Mouse (Mus musculus): ENCODE data around the gene Fancd2. TPM values are rescaled to one million over a fixed set of nuclear protein-coding genes. Genes with fewer than 3 reads are reported as not detected.

Gene Fancd2
- polyA plus RNA-seq, 1 experiment from 2014 or later = 11.2 TPM

DNA sequence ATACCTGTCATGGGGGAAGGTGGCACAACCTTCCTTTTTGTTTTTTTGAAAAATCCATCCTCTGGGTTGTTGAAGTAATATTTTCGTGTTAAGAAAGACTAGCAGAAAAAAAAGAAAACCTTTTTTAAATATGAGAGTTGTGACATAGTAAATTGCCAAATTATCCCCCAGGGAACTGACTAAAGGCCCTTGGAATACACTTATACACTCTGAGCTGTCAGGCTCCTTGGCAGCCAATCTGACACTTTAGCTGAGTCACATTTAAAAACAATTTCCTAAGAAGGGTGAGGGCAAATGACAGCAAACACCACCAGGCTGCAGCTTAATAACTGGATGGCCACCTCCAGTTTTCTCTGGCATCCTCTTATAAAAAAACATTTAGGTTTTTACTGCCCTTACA lies 9.2 kb upstream of the Fancd2 start:
- no peak for DNase-seq (ENCODE audit: low spot score)

- DNase-seq (ENCODE audit: low spot score) = no peak
Measured at GRCm38 (mm10) chr6:113523420-113523819, 8.1 kb upstream of the Fancd2 start.

GRCm38 (mm10) chr6:113531840-113532404 lies 440 bp downstream of the Fancd2 start:
- DNase-seq (ENCODE audit: low spot score) = no peak

DNA sequence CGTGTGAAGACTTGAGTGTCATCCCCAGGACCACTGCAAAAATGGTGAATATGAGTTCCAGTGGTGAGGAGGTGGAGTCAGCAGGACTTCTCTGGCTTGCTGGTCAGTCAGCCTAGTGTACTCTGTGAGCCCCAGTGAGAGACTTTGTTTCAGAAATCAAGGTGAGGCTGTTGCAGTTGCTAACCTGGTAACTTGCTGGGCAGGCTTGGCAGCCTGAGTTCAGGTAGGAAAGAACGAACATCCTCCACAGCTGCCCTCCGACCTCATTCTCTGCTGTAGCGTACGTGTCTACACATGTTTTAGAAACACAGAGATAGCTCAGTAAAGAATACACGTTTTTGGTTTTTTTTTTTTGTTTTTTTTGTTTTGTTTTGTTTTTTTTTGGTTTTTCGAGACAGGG lies 3.4 kb downstream of the Fancd2 start:
- DNase-seq (ENCODE audit: low spot score) = no peak

- no peak for DNase-seq (ENCODE audit: low spot score)
Measured at GRCm38 (mm10) chr6:113541610-113542009, 10.1 kb downstream of the Fancd2 start.

DNA sequence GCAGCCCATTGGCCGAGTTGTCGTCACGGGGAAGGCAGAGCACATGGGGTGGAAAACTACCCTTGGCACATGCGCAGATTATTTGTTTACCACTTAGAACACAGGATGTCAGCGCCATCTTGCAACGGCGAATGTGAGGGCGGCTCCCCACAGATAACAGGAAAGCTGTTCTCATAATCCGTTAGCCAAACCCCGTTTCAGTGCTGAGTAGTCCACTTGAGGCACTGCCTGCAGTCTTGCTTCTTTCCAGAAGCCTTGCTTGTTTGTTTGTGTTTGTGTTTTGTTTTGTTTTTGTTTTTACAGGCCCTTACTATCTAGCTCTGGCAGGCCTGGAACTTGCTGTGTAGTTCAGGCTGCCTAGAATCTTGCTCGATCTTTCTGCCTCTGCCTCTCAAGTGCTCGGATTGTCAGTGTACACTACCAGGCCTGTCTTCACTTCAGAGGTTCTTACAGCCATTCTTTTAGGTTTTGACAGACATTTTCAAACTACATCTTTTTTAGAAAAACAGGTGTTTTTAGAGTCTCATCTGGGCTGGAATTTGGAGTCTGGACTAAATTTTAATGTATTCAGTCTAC lies 12.5 kb downstream of the Fancd2 start:
- no peak for DNase-seq (ENCODE audit: low spot score)

DNA sequence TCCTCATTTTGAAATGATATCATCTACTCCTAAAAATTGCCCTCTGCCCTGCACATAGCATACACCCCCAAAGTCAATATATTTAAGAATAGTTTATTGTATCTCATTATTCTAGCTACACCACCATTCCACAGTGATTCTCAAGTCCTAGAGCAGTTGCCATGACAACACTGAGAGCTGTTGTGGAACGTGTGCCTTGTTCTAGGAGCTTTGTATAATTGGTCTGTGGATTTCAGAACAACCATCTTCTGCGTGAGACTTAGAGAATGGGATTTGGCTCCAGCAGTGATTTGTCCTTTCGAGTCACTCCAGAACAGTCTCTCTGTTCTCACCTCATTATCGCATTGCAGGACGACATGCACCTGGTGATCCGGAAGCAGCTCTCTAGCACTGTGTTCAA lies 28.3 kb downstream of the Fancd2 start:
- DNase-seq (ENCODE audit: low spot score) = no peak

- DNase-seq (ENCODE audit: low spot score) = no peak
Measured at GRCm38 (mm10) chr6:113564557-113564956, 33.1 kb downstream of the Fancd2 start.

GRCm38 (mm10) chr6:113576044-113576443 lies 44.6 kb downstream of the Fancd2 start:
- no peak for DNase-seq (ENCODE audit: low spot score)

DNA sequence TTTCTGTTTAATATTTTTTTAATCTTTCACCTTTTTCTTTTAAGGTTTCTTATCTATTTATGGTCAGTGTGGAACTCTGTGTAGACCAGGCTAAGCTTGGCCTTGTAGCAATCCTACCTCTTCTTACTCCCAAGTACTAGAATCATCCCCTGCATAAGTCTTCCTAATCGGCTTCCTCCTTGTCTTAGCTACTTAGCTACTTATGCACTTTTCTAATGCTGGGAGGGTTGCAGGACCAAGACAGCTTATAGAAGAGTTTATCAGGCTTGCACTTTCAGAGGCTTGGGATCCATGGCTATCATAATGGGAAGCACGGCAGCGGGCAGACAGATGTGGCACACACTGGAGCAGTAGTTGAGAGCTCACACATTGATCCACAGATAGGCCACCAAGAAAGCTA lies 47.8 kb downstream of the Fancd2 start:
- DNase-seq (ENCODE audit: low spot score) = no peak

- no peak for DNase-seq (ENCODE audit: low spot score)
Measured at GRCm38 (mm10) chr6:113583023-113583422, 51.5 kb downstream of the Fancd2 start.

GRCm38 (mm10) chr6:113585065-113585464 lies 53.6 kb downstream of the Fancd2 start:
- no peak for DNase-seq (ENCODE audit: low spot score)

DNA sequence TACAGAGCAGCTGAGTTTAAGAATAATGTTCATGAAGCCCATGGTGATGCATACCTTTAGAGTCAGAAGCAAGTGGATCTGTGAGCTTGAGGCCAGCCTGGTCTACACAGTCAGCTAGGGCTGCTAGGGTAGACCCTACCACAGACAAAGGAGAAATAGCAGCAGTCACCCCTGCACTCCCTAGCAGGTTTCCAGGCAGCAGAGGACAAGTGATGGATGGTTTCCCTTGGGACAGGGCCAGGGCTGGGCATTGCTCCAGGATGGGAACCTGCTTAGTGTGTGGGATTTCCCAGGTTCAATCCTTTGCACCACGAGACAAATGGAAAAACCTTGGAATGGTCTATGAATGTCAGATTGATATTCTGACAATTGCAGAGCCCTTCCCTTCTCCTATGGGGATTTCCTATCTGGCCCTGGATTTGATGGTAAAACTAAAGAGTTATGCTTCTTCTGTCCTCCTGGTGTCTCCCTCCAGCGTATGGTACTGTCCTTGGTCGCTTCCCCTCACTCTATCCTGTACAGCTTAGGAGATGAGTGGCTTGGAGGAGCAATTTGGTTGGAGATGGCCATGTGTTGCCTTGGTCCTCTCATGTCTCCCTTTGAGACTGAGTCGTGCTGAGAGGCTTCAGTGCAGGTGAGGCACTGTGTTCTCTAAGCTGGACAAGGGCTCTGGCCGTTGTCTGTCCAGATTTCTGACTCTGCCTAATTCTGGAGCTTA lies 55.1 kb downstream of the Fancd2 start:
- no peak for DNase-seq (ENCODE audit: low spot score)

DNA sequence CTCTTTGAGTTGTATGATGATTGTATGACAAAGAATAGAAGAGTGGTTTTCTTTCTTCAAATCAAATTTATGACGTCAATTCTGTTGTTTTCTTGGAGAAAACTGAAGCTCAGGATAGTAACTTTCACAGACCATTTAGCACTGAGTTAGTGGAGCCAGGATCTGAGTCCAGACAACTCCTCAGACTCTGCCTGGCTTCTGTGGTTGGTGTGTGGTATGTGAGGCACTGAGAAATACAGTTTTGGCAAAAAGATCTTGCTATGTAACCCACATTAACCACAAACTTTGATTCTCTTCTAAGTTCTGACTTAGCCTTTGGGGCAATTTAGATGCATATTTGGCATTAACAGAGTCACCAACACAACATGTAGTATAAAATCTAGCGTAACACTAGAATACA lies 61.2 kb downstream of the Fancd2 start:
- DNase-seq (ENCODE audit: low spot score) = no peak

DNA sequence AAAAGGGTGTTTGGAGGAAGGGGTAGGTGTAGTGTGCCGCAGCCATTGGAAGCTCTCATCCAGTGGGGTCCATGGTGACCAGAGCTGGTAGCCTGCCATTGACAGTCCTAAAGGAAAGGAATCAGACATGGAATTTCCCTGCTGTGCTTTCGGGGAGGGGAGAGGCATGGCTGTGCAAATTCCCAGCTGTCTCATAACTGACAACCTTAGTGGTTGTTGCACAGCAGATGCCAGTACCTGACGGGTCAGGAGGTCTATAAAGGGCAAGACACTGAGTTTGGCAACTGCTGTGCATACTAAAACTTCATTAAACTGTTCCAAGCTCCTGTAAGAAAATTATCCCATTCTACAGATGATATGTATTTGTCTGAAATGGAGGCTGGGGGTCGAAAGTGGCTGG lies 66.5 kb downstream of the Fancd2 start:
- no peak for DNase-seq (ENCODE audit: low spot score)

- no peak for DNase-seq (ENCODE audit: low spot score)
Measured at GRCm38 (mm10) chr6:113599833-113600232, 68.4 kb downstream of the Fancd2 start.

- DNase-seq (ENCODE audit: low spot score) = no peak
Measured at GRCm38 (mm10) chr6:113600543-113601139, 69.2 kb downstream of the Fancd2 start, which contains the start of gene Fancd2os. Gene Fancd2os, minus strand, starts transcription at chr6:113600715.

- DNase-seq (ENCODE audit: low spot score) = no peak
Measured at GRCm38 (mm10) chr6:113602821-113603220, 71.3 kb downstream of the Fancd2 start.

DNA sequence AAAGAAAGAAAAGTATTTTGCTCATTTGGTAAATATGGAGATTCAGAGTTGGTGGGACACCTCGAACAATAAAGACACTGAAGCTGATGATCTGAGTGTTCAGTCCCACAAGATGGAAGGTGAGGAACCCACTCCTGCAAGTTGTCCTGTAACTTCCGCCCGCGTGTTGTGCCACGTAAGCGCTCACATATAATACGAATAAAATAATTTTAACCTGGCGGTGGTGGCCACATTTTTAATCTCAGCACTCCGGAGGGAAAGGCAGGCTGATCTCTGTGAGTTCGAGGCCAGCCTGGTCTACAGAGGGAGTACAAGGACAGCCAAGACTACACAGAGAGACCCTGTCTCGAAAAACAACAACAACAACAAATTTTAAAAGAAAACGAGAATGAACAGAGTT lies 72.5 kb downstream of the Fancd2 start:
- no peak for DNase-seq (ENCODE audit: low spot score)

- DNase-seq (ENCODE audit: low spot score) = peak; percentile 92
Measured at GRCm38 (mm10) chr6:113604432-113605223, 73.1 kb downstream of the Fancd2 start, which contains the start of gene Brk1. Gene Brk1, plus strand, starts transcription at chr6:113604772.

GRCm38 (mm10) chr6:113605224-113605545 lies 73.7 kb downstream of the Fancd2 start:
- DNase-seq (ENCODE audit: low spot score) = no peak

DNA sequence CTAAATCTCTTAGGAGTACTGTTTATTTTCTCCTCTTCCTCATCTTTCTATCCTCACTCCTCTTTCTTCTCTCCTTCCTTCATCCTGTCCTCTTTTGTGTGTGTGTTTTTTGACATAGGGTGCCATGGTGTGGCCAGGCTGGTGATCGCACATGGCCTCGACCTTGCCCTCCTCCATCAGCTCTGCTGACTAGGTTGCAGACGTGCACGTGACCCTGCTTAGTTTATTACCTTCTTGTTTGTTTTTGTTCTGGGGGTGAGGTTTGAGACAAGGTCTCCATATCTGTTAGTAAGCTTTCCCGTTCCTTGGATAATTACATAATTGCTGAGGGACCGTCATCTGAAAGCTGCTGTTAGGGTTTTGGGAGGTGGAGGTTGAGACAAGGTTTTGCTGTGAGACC lies 77.4 kb downstream of the Fancd2 start:
- DNase-seq (ENCODE audit: low spot score) = no peak
